Mouse (Mus musculus): ENCODE measurements around the gene Hivep1. TPM values are rescaled to one million over a fixed set of nuclear protein-coding genes. Genes with fewer than 3 reads are reported as not detected.

Hivep1 gene
- polyA plus RNA-seq, 1 experiment from 2014 or later, result 8.4 TPM

- Histone ChIP-seq H3K4me1 (ENCODE audit: insufficient read depth, low read length) (peaks cover 26% of the 10 kb centered on the region), H3K27me3 (ENCODE audit: insufficient read depth, low read length) (no peaks in the 10 kb centered on the region), H3K36me3 (ENCODE audit: insufficient read depth, low read length) (peaks cover 10% of the 10 kb centered on the region; the same call in 1 of the 2 replicates), H3K4me2 (replicated peaks; ENCODE audit: low read depth, low read length) (peak overlapping the region; percentile 76), H3K9ac (replicated peaks; ENCODE audit: low read length) (peak overlapping the region; percentile 67), H3K27ac (ENCODE audit: low read length) (peak overlapping the region; percentile 92), H3K9me3 (ENCODE audit: low read length) (no peaks in the 10 kb centered on the region), H3K4me3 (ENCODE audit: low read length) (peak overlapping the region; percentile 94)
- ATAC-seq (ENCODE audit: low FRiP score, low TSS enrichment), result no peak
- under 1% methylated on average over 10 of the region's 10 CpGs for WGBS
These were observed 980 bp upstream of the Hivep1 start for GRCm38 (mm10) chr13:42050880-42051201.

- Histone ChIP-seq H3K4me1 (ENCODE audit: insufficient read depth, low read length) (peaks cover 26% of the 10 kb centered on the region), H3K27me3 (ENCODE audit: insufficient read depth, low read length) (no peaks in the 10 kb centered on the region), H3K4me2 (replicated peaks; ENCODE audit: low read depth, low read length) (peak overlapping the region; percentile 76), H3K36me3 (ENCODE audit: insufficient read depth, low read length) (peaks cover 12% of the 10 kb centered on the region; the same call in 1 of the 2 replicates), H3K9ac (replicated peaks; ENCODE audit: low read length) (peak overlapping the region; percentile 92), H3K4me3 (ENCODE audit: low read length) (peak overlapping the region; percentile 94), H3K9me3 (ENCODE audit: low read length) (no peaks in the 10 kb centered on the region), H3K27ac (ENCODE audit: low read length) (peak overlapping the region; percentile 99)
- ATAC-seq (ENCODE audit: low FRiP score, low TSS enrichment), result peak; percentile 90
- under 1% methylated on average over 34 of the region's 51 CpGs for WGBS
These were observed 467 bp upstream of the Hivep1 start for GRCm38 (mm10) chr13:42051202-42051906.

- under 1% methylated on average over 38 of the region's 41 CpGs for WGBS
These were observed 1.1 kb downstream of the Hivep1 start for GRCm38 (mm10) chr13:42052696-42053541.

GRCm38 (mm10) chr13:42053656-42054055, 1.8 kb downstream of the Hivep1 start:
- peaks cover 21% of the 10 kb centered on the region for H3K36me3 ChIP-seq (ENCODE audit: insufficient read depth, low read length)
- no peaks in the 10 kb centered on the region for H3K9me3 ChIP-seq (ENCODE audit: low read length)
- H3K27ac ChIP-seq (ENCODE audit: low read length), result 0 out of 2 replicates have a peak overlapping the region, but pooled peaks have one; percentile 99
- H3K27me3 ChIP-seq (ENCODE audit: insufficient read depth, low read length), result no peaks in the 10 kb centered on the region
- H3K4me2 ChIP-seq (replicated peaks; ENCODE audit: low read depth, low read length), result peak overlapping the region; percentile 76
- 30% methylated on average over 2 of the region's 2 CpGs for WGBS
- peaks cover 25% of the 10 kb centered on the region for H3K4me1 ChIP-seq (ENCODE audit: insufficient read depth, low read length)
- ATAC-seq (ENCODE audit: low FRiP score, low TSS enrichment), result no peak
- peak overlapping the region; percentile 94 for H3K4me3 ChIP-seq (ENCODE audit: low read length)
- peak overlapping the region; percentile 92 for H3K9ac ChIP-seq (replicated peaks; ENCODE audit: low read length)

More at GRCm38 (mm10) chr13:42052696-42053541, 1.1 kb downstream of the Hivep1 start:
- H3K27me3 ChIP-seq (ENCODE audit: insufficient read depth, low read length), result no peaks in the 10 kb centered on the region
- H3K36me3 ChIP-seq (ENCODE audit: insufficient read depth, low read length), result peaks cover 21% of the 10 kb centered on the region
- H3K4me1 ChIP-seq (ENCODE audit: insufficient read depth, low read length), result peaks cover 26% of the 10 kb centered on the region
- peak overlapping the region; percentile 94 for H3K4me3 ChIP-seq (ENCODE audit: low read length)
- ATAC-seq (ENCODE audit: low FRiP score, low TSS enrichment), result peak; percentile 72
- H3K4me2 ChIP-seq (replicated peaks; ENCODE audit: low read depth, low read length), result peak overlapping the region; percentile 76
- H3K27ac ChIP-seq (ENCODE audit: low read length), result peak overlapping the region; percentile 99
- H3K9ac ChIP-seq (replicated peaks; ENCODE audit: low read length), result peak overlapping the region; percentile 92
- H3K9me3 ChIP-seq (ENCODE audit: low read length), result no peaks in the 10 kb centered on the region

- ATAC-seq (ENCODE audit: low FRiP score, low TSS enrichment), result no peak
- no peak overlapping the region for H3K4me3 ChIP-seq (ENCODE audit: low read length)
- peaks cover 24% of the 10 kb centered on the region for H3K36me3 ChIP-seq (ENCODE audit: insufficient read depth, low read length)
- H3K27ac ChIP-seq (ENCODE audit: low read length), result no peak overlapping the region
- H3K27me3 ChIP-seq (ENCODE audit: insufficient read depth, low read length), result no peaks in the 10 kb centered on the region
- peaks cover 20% of the 10 kb centered on the region for H3K4me1 ChIP-seq (ENCODE audit: insufficient read depth, low read length)
- no peak overlapping the region for H3K9ac ChIP-seq (replicated peaks; ENCODE audit: low read length)
- no peaks in the 10 kb centered on the region for H3K9me3 ChIP-seq (ENCODE audit: low read length)
- H3K4me2 ChIP-seq (replicated peaks; ENCODE audit: low read depth, low read length), result no peak overlapping the region; the same call in 1 of the 2 replicates
- 63% methylated on average over 3 of the region's 3 CpGs for WGBS
These were observed 2.3 kb downstream of the Hivep1 start for GRCm38 (mm10) chr13:42054138-42054537.

GRCm38 (mm10) chr13:42056712-42057332, 5.0 kb downstream of the Hivep1 start:
- no peak overlapping the region for H3K4me3 ChIP-seq (ENCODE audit: low read length)
- 97% methylated on average over 2 of the region's 2 CpGs for WGBS
- no peak for ATAC-seq (ENCODE audit: low FRiP score, low TSS enrichment)
- no peak overlapping the region for H3K4me2 ChIP-seq (replicated peaks; ENCODE audit: low read depth, low read length)
- no peaks in the 10 kb centered on the region for H3K9me3 ChIP-seq (ENCODE audit: low read length)
- H3K27me3 ChIP-seq (ENCODE audit: insufficient read depth, low read length), result no peaks in the 10 kb centered on the region
- H3K4me1 ChIP-seq (ENCODE audit: insufficient read depth, low read length), result peaks cover 23% of the 10 kb centered on the region
- peaks cover 37% of the 10 kb centered on the region for H3K36me3 ChIP-seq (ENCODE audit: insufficient read depth, low read length)
- H3K27ac ChIP-seq (ENCODE audit: low read length), result no peak overlapping the region
- H3K9ac ChIP-seq (replicated peaks; ENCODE audit: low read length), result no peak overlapping the region

- Histone ChIP-seq H3K27me3 (ENCODE audit: insufficient read depth, low read length) (no peaks in the 10 kb centered on the region), H3K4me2 (replicated peaks; ENCODE audit: low read depth, low read length) (no peak overlapping the region), H3K9me3 (ENCODE audit: low read length) (no peaks in the 10 kb centered on the region), H3K4me1 (ENCODE audit: insufficient read depth, low read length) (peaks cover 7% of the 10 kb centered on the region; the same call in 1 of the 2 replicates), H3K27ac (ENCODE audit: low read length) (no peak overlapping the region), H3K9ac (replicated peaks; ENCODE audit: low read length) (no peak overlapping the region), H3K36me3 (ENCODE audit: insufficient read depth, low read length) (peaks cover 38% of the 10 kb centered on the region), H3K4me3 (ENCODE audit: low read length) (no peak overlapping the region)
- WGBS, result 87% methylated on average over 10 of the region's 10 CpGs
- peak; percentile 57 for ATAC-seq (ENCODE audit: low FRiP score, low TSS enrichment)
These were observed 9.2 kb downstream of the Hivep1 start for GRCm38 (mm10) chr13:42060846-42061630.

- H3K27ac ChIP-seq (ENCODE audit: low read length), result no peak overlapping the region
- H3K4me2 ChIP-seq (replicated peaks; ENCODE audit: low read depth, low read length), result no peak overlapping the region
- H3K4me1 ChIP-seq (ENCODE audit: insufficient read depth, low read length), result peaks cover 7% of the 10 kb centered on the region; the same call in 1 of the 2 replicates
- H3K9me3 ChIP-seq (ENCODE audit: low read length), result no peaks in the 10 kb centered on the region
- no peaks in the 10 kb centered on the region for H3K27me3 ChIP-seq (ENCODE audit: insufficient read depth, low read length)
- H3K9ac ChIP-seq (replicated peaks; ENCODE audit: low read length), result no peak overlapping the region
- ATAC-seq (ENCODE audit: low FRiP score, low TSS enrichment), result no peak
- H3K36me3 ChIP-seq (ENCODE audit: insufficient read depth, low read length), result peaks cover 31% of the 10 kb centered on the region
- no peak overlapping the region for H3K4me3 ChIP-seq (ENCODE audit: low read length)
These were observed 12.4 kb downstream of the Hivep1 start for GRCm38 (mm10) chr13:42064257-42064656.

- H3K4me1 ChIP-seq (ENCODE audit: insufficient read depth, low read length), result peaks cover 4% of the 10 kb centered on the region; the same call in 1 of the 2 replicates
- H3K27me3 ChIP-seq (ENCODE audit: insufficient read depth, low read length), result no peaks in the 10 kb centered on the region
- ATAC-seq (ENCODE audit: low FRiP score, low TSS enrichment), result no peak
- H3K4me3 ChIP-seq (ENCODE audit: low read length), result no peak overlapping the region
- no peaks in the 10 kb centered on the region for H3K9me3 ChIP-seq (ENCODE audit: low read length)
- no peak overlapping the region for H3K9ac ChIP-seq (replicated peaks; ENCODE audit: low read length)
- 78% methylated on average over 4 of the region's 4 CpGs for WGBS
- H3K36me3 ChIP-seq (ENCODE audit: insufficient read depth, low read length), result peaks cover 13% of the 10 kb centered on the region; the same call in 1 of the 2 replicates
- no peak overlapping the region for H3K4me2 ChIP-seq (replicated peaks; ENCODE audit: low read depth, low read length)
- H3K27ac ChIP-seq (ENCODE audit: low read length), result no peak overlapping the region
These were observed 18.4 kb downstream of the Hivep1 start for GRCm38 (mm10) chr13:42070236-42070635.
